Mouse (Mus musculus): ENCODE results near the gene AI837181.
"Not testable (repeated sequence)": the region's sequence is repeated elsewhere in the genome, so short reads cannot be mapped to it uniquely, and the experiment has no call there.

The AI837181 gene

DNA sequence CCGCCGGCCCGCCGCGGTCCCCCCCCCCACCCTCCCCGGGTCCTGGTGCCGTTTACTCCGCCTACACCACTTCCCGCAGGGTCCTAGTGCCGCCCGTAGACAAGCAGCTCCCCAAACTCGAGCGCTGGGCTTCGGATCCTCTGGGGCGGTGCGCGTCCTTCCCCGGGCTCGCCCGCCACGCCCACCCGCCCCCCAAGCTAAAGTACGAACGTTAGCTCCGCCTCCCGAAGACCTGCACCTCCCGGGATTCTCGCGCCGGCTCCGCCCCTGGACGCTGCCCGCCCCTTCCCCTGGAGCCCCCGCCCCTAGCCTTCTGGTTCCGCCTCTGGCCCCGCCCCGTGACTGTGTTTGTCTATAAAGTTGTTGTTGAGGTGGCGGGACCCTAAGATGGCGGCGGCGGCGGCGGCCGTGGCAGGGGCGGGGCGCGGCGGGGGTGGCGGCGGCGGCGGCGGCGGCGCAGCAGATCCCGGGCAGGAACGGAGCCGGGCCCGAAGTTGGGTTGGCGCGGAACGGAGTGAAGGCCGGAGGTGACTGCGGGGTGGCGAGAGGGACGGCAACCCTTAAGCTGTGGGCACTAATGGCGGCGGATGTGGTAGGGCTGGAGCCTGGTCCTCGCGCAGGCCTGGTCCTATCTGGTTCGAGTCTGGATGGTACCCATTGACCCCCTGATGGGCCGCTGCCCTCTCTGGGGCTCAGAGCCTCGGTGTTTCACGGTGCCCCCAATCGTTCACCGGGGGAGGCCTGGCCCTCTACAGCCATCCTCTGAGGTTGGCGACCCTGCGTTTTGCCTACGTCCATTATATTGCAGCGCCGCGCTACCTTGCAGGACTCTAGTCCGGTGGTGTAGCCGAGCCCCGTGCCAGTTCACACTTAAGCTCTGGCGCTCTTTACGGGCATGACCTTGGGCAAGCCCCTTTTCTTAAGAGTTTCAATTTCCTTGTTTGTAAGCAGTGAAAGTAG lies at the start of gene AI837181, which contains the start of gene Drap1:
TSS of gene AI837181 (plus strand) at position 363 of the 960 bp plus-strand sequence.
TSS of gene Drap1 (minus strand) at position 198 of the 960 bp plus-strand sequence.
- peak; percentile 99 for DNase-seq (ENCODE audit: low read depth, low spot score)

DNA sequence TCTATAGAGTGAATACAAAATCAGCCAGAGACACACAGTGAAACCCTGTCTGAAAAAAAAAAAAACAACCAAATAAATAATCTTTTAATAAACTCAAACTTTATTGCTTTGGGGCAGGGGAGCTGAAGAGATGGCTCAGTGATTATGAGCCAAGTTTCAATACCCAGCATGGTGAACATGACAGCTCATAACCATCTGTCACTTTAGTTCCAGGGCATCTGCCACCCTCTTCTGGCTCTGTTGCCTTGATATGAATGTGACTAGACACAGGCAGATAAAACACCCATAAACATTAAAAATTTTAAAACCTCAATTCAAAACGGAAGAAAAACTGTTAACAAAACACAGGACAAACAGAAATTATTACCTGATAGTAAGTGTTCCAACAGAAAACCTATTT lies 47.5 kb upstream of the AI837181 start:
- no peak for DNase-seq (ENCODE audit: low read depth, low spot score)

DNA sequence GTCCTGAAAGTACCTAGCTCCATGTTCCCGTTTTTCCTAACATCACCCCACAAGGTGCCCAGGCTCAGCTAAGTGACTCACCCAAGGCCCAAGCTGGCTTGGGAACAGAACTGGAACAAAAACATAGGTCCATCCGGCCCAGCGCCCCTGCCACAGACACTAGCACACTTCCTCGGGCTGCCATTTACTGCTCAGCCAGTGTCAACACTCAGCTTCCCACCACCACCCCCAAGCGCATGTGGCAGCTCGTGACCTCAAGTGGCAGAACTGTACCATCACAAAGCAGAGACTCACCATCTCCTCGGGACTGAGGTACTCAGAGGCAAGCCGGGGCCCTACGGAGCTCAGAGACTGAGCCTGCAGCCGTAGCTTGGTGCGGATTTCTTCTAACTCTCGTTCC lies 41.6 kb upstream of the AI837181 start:
- no peak for DNase-seq (ENCODE audit: low read depth, low spot score)

DNA sequence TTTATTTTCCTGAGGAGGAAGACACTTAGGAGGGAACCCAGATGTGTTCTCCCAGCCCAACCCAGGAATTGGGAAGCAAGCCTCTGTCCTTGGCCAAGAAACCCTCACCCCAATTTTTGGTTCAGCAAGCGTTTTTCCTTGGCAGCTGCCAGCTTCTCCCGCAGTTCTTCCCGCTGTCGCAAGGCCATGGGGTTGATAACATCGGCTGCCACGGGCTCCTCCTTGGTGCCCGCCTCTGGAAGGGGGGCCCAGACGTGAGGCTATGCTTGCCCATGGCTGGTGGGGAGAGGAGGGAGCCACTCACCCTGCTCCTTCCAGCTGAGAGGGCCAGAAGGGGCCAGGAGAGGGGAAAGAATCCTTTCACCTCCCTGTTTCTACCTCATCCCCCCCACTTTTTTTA lies 40.2 kb upstream of the AI837181 start:
- no peak for DNase-seq (ENCODE audit: low read depth, low spot score)

DNA sequence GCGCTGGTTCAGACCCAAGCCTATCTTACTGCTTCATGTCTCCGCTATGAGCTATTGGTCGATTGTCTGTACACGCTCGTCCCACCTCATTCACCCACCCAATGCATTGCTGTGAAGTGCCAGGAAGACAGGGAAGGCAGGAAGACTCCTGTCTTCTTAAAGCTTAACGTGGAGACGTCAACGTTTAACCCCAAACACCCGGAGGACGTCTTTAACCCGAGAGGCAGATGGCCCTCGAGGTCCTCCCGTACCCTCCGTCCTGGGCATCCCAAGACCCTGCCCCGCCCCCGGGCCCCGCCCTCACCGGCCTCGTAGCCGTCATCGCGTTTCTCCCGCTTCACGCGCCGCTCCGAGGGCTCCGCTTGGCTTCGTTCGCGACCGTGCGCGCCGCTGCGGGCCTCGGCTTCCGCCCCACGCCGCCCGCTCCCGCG lies 36.9 kb upstream of the AI837181 start:
- DNase-seq (ENCODE audit: low read depth, low spot score) = no peak

DNA sequence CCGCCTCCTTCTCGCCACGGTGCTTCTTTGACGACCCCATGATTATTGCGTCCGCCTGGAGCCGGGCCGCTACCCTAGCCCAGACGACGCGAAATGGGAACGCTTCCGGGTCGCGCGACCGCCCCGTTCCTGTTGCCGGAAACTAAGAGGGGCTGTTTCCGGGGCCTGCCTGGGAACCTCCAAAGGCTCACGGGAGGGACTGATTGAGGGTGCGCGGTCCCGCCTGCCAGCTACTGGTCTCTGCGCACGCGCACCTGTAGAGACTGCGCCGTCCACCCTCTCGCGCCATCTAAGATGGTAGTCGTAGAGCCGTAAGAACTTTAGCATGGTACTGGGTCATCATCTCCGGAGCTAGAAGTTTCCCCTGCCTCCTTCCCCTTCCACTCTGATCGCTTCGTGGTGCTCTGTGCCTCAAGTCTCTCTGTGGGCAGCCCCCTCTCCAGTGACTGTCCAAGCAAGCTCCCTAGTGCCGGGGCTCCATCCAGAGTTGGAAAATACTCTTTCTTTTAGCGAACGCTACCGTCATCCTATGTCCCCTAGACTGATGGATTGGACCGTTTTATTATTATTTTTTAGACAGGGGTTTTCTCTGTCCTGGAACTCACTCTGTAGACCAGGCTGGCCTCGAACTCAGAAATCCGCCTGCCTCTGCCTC lies 36.2 kb upstream of the AI837181 start, which contains the start of gene Sart1:
TSS of gene Sart1 (minus strand) at position 116 of the 655 bp plus-strand sequence.
- peak; percentile 96 for DNase-seq (ENCODE audit: low read depth, low spot score)

DNA sequence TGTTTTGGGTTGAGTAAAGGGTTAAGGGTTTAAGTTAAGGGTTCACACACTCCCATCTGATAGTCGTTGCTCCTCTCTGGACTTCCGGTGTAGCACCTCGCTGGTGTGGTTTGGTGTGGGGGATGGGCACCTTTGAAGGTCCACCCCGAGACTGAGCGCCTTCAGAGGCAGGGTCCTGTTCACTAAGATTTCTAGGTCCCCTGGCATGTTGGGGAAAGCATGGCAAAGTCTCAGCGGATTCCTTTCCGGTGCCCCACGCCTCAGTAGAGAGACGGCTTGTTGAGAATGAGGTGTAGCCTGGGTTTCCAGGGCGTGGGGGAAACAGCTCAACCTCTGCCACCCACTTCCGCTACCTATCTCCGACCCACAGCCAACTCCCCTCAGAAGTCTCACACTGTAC lies 35.3 kb upstream of the AI837181 start:
- no peak for DNase-seq (ENCODE audit: low read depth, low spot score)

DNA sequence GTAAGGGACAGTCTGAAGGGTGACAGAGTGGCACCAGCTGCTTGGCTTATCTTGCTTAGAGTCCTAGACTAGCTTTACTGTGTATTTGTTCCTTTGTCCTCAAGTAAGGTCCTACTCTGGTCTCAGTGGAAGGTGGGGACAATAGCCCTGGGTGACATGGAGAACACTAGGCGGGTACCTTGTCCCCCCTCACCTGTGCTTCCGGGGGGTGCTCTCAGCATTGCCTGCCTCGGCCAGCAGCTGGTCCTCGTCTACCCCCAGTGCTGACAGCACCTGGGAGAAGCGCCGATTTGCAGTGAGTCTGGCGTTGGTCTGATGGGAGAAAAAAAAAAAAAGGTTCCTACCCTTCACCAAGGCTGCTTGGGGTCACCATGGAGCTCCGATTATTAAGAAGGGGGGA lies 34.5 kb upstream of the AI837181 start:
- no peak for DNase-seq (ENCODE audit: low read depth, low spot score)

DNA sequence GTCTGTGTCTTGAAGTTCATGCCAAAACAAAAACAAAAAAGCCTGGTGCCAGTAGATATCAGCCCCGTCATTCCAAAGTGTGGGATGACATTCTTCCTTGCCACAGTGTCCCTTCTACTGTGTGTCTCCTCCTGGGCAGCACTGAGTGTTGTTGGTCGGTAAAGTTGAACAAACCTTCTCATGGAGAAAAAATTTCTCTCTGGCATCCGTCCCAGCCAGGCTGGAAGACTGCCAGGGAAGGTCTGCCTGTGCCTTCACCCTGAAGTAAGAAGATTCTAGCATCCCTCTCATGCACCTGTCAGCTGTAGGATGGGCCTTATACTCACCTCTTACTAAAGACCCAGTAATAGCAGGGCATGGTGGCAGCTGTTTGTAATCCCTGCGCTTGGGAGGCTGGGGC lies 32.1 kb upstream of the AI837181 start:
- no peak for DNase-seq (ENCODE audit: low read depth, low spot score)

DNA sequence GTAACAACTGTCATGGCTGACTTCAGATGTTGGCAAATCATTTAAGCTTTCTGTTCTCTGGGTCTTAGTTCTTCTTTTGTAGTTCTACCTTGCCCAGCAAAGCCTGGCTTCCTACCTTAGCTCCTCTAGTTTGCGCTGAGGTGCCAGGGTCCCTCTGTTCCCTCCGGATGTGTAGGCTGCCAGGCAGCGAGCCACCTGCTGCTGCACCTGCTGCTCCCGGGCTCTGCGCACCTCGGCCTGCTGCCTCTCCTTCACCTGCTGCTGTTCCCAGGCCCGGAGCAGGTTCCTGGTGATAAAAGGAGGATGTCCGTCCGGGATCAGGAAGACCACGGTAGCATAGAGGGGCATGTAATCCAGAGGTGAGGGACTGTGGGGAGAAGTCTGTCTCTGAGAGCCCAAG lies 30.8 kb upstream of the AI837181 start:
- no peak for DNase-seq (ENCODE audit: low read depth, low spot score)

DNA sequence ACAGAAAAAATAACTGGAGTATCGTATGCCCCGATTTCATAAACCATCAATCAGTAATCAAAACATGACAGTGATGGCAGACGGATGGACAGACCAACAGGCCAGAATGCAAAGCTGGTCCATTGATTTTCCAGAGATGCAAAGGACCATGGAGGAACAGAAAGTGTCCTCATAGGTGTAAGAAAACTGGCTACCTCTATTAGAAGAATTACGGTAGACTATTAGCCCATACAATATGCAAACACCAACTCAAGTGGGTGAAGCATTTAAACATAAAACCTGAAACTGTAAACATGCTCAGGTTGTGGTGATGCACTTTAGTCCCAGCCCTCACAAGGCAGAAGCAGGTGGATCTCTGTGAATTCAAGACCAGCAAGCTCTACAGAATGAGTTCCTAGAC lies 29.6 kb upstream of the AI837181 start:
- DNase-seq (ENCODE audit: low read depth, low spot score) = no peak

DNA sequence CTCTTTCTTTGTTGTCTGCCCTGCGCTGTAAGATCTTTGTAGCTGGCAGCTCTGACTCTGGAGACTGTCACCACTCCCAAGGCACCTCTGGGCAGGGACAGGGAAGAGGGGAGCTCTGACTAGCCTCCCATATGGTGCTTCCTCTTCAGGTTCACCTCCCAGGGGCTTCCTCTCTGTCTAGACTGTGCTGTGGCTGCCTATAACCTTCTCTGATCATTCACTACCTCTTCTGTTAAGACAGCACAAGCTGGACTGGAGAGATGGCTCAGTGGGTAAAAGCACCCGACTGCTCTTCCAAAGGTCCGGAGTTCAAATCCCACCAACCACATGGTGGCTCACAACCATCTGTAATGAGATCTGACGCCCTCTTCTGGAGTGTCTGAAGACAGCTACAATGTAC lies 23.9 kb upstream of the AI837181 start:
- not testable (repeated sequence) for DNase-seq (ENCODE audit: low read depth, low spot score)

DNA sequence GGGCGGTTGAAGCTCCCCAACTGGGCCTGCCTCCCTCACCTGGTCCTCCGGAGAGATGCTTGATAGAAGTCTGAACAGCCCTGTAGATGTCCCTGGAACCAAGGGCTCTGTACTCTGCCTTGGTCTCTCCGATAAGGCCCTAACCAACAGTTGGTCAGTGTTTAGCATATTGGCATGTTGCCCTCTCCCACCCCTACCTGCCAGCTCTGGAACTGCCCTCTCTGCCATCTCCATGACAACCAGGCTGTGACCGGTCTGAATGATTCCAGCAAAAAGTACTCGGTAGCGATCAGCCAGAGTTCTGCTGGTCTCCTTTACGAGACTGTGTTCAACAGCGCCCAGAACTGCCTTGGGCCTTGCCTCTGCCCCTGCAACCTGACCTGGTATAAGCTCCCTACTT lies 22.7 kb upstream of the AI837181 start, which contains the start of gene Tsga10ip:
TSS of gene Tsga10ip (minus strand) at position 234 of the 400 bp plus-strand sequence.
- DNase-seq (ENCODE audit: low read depth, low spot score) = no peak

DNA sequence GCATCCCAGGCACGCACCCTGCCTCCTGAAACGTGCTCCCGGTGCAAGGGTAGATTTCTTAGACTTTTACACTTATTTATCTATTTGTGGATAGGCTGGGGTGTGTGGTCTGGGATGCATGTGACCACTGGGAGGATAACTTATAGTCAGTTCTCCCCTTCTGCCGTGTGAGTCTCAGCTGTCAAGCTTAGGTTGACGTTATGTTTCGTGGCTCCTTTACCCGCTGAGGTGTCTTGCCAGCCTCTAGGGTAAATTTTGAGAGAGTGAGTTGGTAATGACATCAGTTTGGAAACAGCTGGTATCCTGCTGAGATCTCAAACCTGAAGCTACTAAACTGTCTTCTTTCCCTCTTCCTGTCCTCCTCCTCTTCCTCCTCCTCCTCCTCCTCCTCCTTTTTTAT lies 19.0 kb upstream of the AI837181 start:
- DNase-seq (ENCODE audit: low read depth, low spot score) = no peak

DNA sequence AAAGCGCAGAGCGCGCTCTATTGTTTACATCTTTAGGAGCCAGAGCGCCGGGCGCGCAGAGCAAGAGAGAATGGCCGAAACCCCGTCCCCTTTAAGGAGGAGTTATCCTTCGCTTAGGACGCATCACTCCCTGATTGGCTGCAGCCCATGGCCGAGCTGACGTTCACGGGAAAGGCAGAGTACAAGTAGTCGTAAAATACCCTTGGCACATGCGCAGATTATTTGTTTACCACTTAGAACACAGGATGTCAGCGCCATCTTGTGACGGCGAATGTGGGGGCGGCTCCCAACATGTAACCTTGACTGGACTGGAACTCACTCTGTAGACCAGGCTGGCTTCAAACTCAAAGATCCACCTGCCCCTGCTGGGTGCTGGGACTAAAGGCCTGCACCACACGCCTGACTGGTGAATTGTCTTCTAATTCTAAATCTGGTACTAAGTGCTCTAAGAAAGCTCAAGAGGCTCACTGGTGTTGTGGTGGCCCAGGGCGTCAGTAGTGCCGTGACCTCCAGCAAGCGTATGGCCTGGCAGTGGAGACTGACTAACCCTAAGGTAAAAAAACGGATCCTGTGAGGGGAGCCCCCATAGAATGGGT lies 18.3 kb upstream of the AI837181 start:
- not testable (repeated sequence) for DNase-seq (ENCODE audit: low read depth, low spot score)

DNA sequence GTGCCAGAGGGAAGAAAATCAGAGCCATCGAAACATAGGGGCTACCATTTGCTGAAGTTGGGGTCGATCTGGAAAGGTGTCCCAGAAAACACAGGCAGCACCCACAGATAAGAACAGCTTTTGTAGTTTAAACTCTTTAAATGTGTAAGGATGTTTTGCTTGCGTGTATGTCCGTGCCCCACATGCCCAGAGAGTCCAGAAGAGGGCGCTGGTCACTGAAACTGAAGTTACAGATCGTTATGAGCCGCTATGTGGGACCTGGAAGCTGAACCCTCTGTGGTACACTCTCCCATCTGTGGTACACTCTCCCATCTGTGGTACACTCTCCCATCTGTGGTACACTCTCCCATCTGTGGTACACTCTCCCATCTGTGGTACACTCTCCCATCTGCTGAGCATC lies 17.8 kb upstream of the AI837181 start:
- DNase-seq (ENCODE audit: low read depth, low spot score) = no peak

DNA sequence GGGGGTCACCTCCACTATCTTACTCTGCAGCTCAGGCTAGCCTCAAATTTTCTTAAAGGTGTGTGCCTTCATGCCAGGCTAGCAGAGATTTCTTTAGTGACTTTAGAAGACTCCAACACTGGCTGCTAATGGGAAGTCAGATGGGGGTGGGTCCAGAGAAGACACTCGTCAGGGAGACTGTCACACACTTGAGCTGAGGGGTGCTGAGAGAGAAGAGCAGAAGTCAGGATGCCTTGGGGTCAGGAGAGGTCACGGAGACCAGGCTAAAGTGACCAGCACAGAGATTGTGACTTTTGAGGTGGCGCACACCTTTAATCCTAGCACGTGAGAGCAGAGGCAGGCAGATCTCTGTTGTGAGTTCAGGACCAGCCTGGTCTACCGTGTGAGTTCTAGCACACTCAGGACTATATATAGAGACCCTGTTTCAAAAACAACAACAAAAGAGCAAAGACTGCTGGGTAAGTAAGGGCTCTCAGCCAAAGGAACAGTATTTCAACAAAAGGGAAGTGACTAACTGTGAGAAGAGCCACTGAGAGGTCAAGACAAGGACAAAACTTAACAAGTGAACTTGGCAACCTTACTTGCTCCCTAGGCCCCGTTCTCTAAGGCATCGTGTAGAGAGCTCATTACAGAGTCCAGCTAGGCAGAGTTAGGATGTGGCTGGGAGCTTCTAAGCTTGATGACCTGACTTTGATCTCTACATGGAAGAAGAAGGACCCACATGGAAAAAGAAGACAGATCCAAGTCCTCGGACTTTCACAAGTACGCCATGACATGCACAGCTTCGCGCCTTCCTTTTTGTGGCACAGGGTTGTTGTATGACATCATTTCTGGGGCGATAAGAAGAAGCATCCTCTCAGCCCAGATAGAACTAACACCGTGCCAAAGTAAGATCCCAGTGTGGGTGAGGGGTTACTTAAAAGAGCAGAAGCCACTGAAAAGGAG lies 16.6 kb upstream of the AI837181 start:
- no peak for DNase-seq (ENCODE audit: low read depth, low spot score)

DNA sequence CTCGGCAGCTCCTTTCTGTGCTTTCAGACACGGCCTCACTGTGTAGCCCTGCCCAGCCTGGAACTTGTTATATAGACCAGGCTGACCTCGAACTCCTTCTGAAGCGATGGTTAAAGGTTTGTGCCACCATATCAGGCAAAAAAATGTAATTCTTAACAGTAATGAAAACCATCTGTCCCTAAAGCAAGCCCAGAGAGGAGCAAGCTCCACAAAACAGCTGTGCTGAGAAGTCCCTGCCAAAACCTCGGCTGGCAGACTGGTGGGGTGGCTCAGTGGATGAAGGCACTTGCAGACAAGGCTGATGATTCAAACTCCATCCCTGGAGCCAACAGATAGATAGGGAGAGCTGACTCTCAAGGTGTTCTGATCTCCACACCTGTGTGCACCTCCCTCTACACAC lies 15.9 kb upstream of the AI837181 start:
- no peak for DNase-seq (ENCODE audit: low read depth, low spot score)

DNA sequence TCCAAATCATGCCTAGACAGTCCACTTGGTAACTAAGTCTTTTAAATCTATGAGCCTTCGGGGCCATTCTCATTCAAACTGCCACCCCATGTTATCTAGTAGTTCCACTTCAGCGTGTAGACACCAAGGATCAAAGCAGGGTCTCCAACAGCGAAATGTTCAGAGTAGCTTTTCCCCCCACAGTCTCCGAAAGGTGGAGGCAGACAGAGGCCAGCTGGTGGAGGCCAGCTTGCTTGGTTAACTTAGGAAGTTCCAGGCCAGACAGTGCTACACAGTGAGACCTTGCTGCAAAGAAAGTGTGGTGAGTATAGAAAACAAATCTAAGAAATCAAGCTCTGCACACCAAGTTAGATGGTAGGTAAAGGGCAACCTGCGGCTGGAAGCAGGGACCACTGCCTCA lies 14.3 kb upstream of the AI837181 start:
- no peak for DNase-seq (ENCODE audit: low read depth, low spot score)

DNA sequence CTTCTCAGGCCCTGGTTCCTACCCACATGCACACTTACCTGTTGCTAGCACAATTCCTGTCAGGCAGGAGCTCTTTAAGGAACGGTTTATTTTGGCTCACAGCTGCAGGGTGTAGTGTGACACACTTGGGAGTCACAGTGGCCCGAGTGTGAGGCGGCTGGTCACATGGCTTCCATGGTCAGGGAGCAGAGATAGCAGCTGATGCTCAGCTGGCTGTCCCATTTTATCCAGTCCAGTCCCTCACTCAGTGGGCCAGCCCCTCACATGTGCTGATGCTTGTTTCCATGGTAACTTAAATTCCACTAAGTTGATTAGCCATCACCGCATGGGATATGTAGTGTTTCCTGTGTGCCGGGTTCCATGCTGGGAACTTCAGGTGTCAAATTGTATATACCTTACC lies 13.0 kb upstream of the AI837181 start:
- DNase-seq (ENCODE audit: low read depth, low spot score) = no peak

DNA sequence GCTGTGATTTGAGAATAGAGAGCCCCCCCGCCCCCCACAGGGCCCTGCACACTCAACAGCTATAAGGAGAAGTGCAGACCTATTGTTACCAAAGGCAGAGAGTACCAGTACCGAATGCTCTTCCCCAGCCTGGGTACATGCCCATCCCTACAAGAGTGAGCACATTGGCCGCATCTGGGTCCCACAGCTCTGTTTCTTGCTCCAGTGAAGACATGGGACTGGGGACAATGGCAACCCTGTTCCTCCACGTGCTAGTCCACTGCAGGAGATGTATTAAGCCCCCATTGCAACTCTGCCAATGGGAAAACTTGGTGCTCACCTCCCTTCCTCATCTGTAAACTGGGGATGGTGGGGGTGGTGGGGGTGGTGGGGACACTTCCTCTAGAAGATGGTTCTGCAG lies 11.1 kb upstream of the AI837181 start:
- no peak for DNase-seq (ENCODE audit: low read depth, low spot score)

Data from mesoderm, embryonic 11.5 days (tissue).